Mouse (Mus musculus) CH12.LX (cell line): ENCODE data around the gene Tiam1. TPM values are rescaled to one million over a fixed set of nuclear protein-coding genes. Genes with fewer than 3 reads are reported as not detected.

ENCODE experiments used
- DNase-seq: peaks from one replicate; pipeline ENCODE4 v3.0.0-alpha.2; 2013; ENCODE audit errors: extremely low read depth
- H3K27ac ChIP-seq: 2 replicates; pipeline ENCODE4 v1.5.1; 2012; ENCODE audit warnings: low read depth, mild to moderate bottlenecking, control low read depth, moderate library complexity; ENCODE audit not compliant: insufficient read depth
- H3K27me3 ChIP-seq: replicated peaks from 2 replicates; pipeline ENCODE3; 2012; ENCODE audit warnings: inconsistent platforms
- H3K36me3 ChIP-seq, 2 experiments: replicated peaks in 1 of 2; 2 replicates each; pipeline versions ENCODE3 to v1.6.1; 2012; ENCODE audit warnings: inconsistent platforms in 1 of 2, low read length in 1 of 2, mild to moderate bottlenecking in 1 of 2, mixed read lengths in 1 of 2, moderate library complexity in 1 of 2; ENCODE audit not compliant: control insufficient read depth in 1 of 2, insufficient read depth in 1 of 2
- H3K4me1 ChIP-seq, 2 experiments: 2 replicates each; pipeline ENCODE4 v1.6.1; 2012; ENCODE audit warnings: inconsistent platforms in 1 of 2, moderate library complexity in 1 of 2; ENCODE audit not compliant: insufficient read depth in 2 of 2, control insufficient read depth in 1 of 2
- H3K4me2 ChIP-seq: 2 replicates; pipeline ENCODE4 v1.6.1; 2012; ENCODE audit warnings: low read depth, mild to moderate bottlenecking, control low read depth; ENCODE audit not compliant: poor library complexity, insufficient read depth, severe bottlenecking
- H3K4me3 ChIP-seq, 3 experiments: fragments of 150-350 bp in 1 of 3; sonication (generic) in 1 of 3; replicated peaks in 1 of 3; 2 replicates each; pipeline versions ENCODE3 to v1.5.1; 2011 to 2012; ENCODE audit warnings: low read depth in 2 of 3, low read length in 2 of 3, mild to moderate bottlenecking in 2 of 3, moderate library complexity in 2 of 3, control low read depth in 1 of 3, improper control_type of control experiment in 1 of 3, inconsistent platforms in 1 of 3, mixed read lengths in 1 of 3; ENCODE audit not compliant: poor library complexity in 1 of 3
- H3K79me2 ChIP-seq: replicated peaks from 2 replicates; pipeline ENCODE4 v1.6.1; 2012; ENCODE audit warnings: mild to moderate bottlenecking, moderate library complexity; ENCODE audit not compliant: control insufficient read depth, poor library complexity, insufficient read depth, severe bottlenecking; ENCODE audit errors: extremely low read depth
- H3K9ac ChIP-seq: 2 replicates; pipeline ENCODE4 v1.6.1; 2012; ENCODE audit warnings: low read depth, mild to moderate bottlenecking, control low read depth, moderate library complexity; ENCODE audit not compliant: insufficient read depth
- H3K9me3 ChIP-seq: replicated peaks from 2 replicates; pipeline ENCODE3; 2012; ENCODE audit warnings: low read length, inconsistent platforms, mixed read lengths
- CTCF ChIP-seq, 2 experiments: IDR thresholded peaks in 1 of 2; conservative IDR thresholded peaks in 1 of 2; 2 replicates each; pipeline ENCODE4 v1.5.1; 2011 to 2012; ENCODE audit warnings: low read depth in 2 of 2, low read length in 2 of 2, improper control_type of control experiment in 1 of 2, inconsistent platforms in 1 of 2, mild to moderate bottlenecking in 1 of 2, moderate library complexity in 1 of 2
- E2F4 ChIP-seq: IDR thresholded peaks from 2 replicates; pipeline ENCODE4 v1.6.1; 2011; ENCODE audit warnings: low read depth, low read length, improper control_type of control experiment; ENCODE audit not compliant: insufficient replicate concordance
- GABPA ChIP-seq: IDR thresholded peaks from 2 replicates; pipeline ENCODE4 v1.6.1; 2012; ENCODE audit warnings: low read depth, low read length, improper control_type of control experiment, inconsistent platforms; ENCODE audit not compliant: insufficient replicate concordance
- IRF4 ChIP-seq: IDR thresholded peaks from 2 replicates; pipeline ENCODE4 v1.6.1; 2014; ENCODE audit warnings: low read depth, mild to moderate bottlenecking, inconsistent platforms, low read length, improper control_type of control experiment
- MEF2A ChIP-seq: IDR thresholded peaks from 2 replicates; pipeline ENCODE4 v1.6.1; 2014; ENCODE audit warnings: low read depth, mild to moderate bottlenecking, inconsistent platforms, low read length, improper control_type of control experiment, borderline replicate concordance
- MYC ChIP-seq: IDR thresholded peaks from 2 replicates; pipeline ENCODE4 v1.6.1; 2011; ENCODE audit warnings: low read depth, mild to moderate bottlenecking, improper control_type of control experiment, low read length
- NRF1 ChIP-seq: IDR thresholded peaks from 2 replicates; pipeline ENCODE4 v1.6.1; 2014; ENCODE audit warnings: low read depth, mild to moderate bottlenecking, inconsistent platforms, low read length, improper control_type of control experiment, moderate library complexity
- PAX5 ChIP-seq: IDR thresholded peaks from 2 replicates; pipeline ENCODE4 v1.6.1; 2012; ENCODE audit warnings: low read length, inconsistent platforms, mixed read lengths
- POLR2A ChIP-seq: IDR thresholded peaks from 2 replicates; pipeline ENCODE4 v1.6.1; 2011; ENCODE audit warnings: low read depth, mild to moderate bottlenecking, improper control_type of control experiment, low read length
- POLR2AphosphoS2 ChIP-seq: IDR thresholded peaks from 2 replicates; pipeline ENCODE4 v1.6.1; 2011; ENCODE audit warnings: low read depth, low read length, improper control_type of control experiment
- SIN3A ChIP-seq: IDR thresholded peaks from 2 replicates; pipeline ENCODE4 v1.6.1; 2012; ENCODE audit warnings: low read length, improper control_type of control experiment, inconsistent platforms
- SMC3 ChIP-seq: IDR thresholded peaks from 2 replicates; pipeline ENCODE4 v1.6.1; 2011; ENCODE audit warnings: low read depth, low read length, improper control_type of control experiment
- TBP ChIP-seq: conservative IDR thresholded peaks from 2 replicates; pipeline ENCODE4 v1.6.1; 2011; ENCODE audit warnings: low read depth, low read length, improper control_type of control experiment
- TCF12 ChIP-seq: IDR thresholded peaks from 2 replicates; pipeline ENCODE4 v1.6.1; 2014; ENCODE audit warnings: low read depth, mild to moderate bottlenecking, inconsistent platforms, low read length, improper control_type of control experiment
- UBTF ChIP-seq: IDR thresholded peaks from 2 replicates; pipeline ENCODE4 v1.6.1; 2012; ENCODE audit warnings: low read depth, mild to moderate bottlenecking, inconsistent platforms, low read length, improper control_type of control experiment, moderate library complexity
- ZC3H11A ChIP-seq: IDR thresholded peaks from 2 replicates; pipeline ENCODE4 v1.6.1; 2012; ENCODE audit warnings: low read depth, mild to moderate bottlenecking, inconsistent platforms, low read length, improper control_type of control experiment
- ZKSCAN1 ChIP-seq: IDR thresholded peaks from 2 replicates; pipeline ENCODE4 v1.6.1; 2012; ENCODE audit warnings: low read depth, inconsistent platforms, low read length, improper control_type of control experiment, borderline replicate concordance
- ZMIZ1 ChIP-seq: IDR thresholded peaks from 2 replicates; pipeline ENCODE4 v1.6.1; 2012; ENCODE audit warnings: low read depth, mild to moderate bottlenecking, inconsistent platforms, low read length, improper control_type of control experiment
- ZNF384 ChIP-seq: IDR thresholded peaks from 2 replicates; pipeline ENCODE4 v1.6.1; 2012; ENCODE audit warnings: low read depth, low read length, improper control_type of control experiment, inconsistent platforms
- dilution Hi-C: fragments of 300-500 bp; cut with MboI; formaldehyde crosslinking; loops from 2 replicates; pipeline ENCODE4 v1.14.3; 2020; ENCODE audit warnings: low sequenced_read_pairs; ENCODE audit not compliant: extremely low pct_unique_long_range_greater_than_20kb, extremely low pct_ligation_motif_present
- in situ Hi-C: fragments of 300-500 bp; cut with MboI; formaldehyde crosslinking; loops from 3 replicates; pipeline ENCODE4 v1.14.3; 2019; ENCODE audit warnings: low sequenced_read_pairs, low pct_ligation_motif_present, low pct_unique_long_range_greater_than_20kb, mixed read lengths
- polyA plus RNA-seq: library from polyadenylated mRNA; unstranded; fragments of >175 nt; gene quantifications from 2 replicates; pipeline ENCODE4 v1.2.1, GENCODE M21; 2012; ENCODE audit warnings: low read depth; ENCODE audit not compliant: insufficient read length
- total RNA-seq, 2 experiments: library from RNA; depleted of rRNA; stranded (reverse); fragments of 300-350 nt in 1 of 2; fragments of >200 nt in 1 of 2; gene quantifications; 2 replicates each; pipeline ENCODE4 v1.2.3; 2012 to 2014

The Tiam1 gene
- total and polyA plus RNA-seq, 3 experiments = 0.03 to 0.40 (median 0.04) TPM

DNA sequence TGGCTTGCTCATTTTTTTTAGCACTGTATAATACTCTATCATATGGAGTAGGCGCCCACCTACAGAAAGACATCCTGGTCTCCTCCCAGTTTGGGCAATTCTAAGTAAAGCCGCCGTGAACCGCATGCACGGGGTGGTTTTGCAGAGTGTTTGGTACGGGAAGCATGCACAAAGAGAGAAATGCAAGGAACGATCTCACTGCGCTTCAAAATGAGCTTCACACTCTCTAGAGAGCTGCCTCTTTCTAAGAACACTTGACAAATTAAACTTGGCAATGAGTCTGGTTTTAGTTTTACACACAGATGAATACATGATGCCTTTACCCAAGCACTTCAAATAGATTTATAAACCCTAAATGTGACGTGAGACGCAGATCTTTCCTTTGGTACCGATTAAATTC lies 196.8 kb downstream of the Tiam1 start:
- Histone ChIP-seq H3K79me2 (no peaks in the 10 kb centered on the region), H3K9me3 (peaks cover 49% of the 10 kb centered on the region), H3K9ac (no peak overlapping the region), H3K4me2 (no peak overlapping the region), H3K4me1 (no peaks in the 10 kb centered on the region), H3K27ac (no peak overlapping the region), H3K27me3 (no peaks in the 10 kb centered on the region), H3K4me3 (no peak overlapping the region), H3K36me3 (no peaks in the 10 kb centered on the region)
- DNase-seq = no peak
- dilution Hi-C loops = no loop called here
- no peak for TF ChIP-seq SMC3
- TF ChIP-seq GABPA = no peak
- TF ChIP-seq NRF1 = no peak
- no peak for TF ChIP-seq CTCF (conservative IDR thresholded peaks at IDR 0.05 in 1 of 2, IDR thresholded peaks at IDR 0.05 in 1 of 2; ENCODE audit: low read depth in 2 of 2, low read length in 2 of 2)
- TF ChIP-seq IRF4 = no peak
- TF ChIP-seq ZMIZ1 = no peak
- no peak for TF ChIP-seq POLR2A
- no peak for TF ChIP-seq TBP
- TF ChIP-seq SIN3A = no peak
- TF ChIP-seq ZNF384 = no peak
- in situ Hi-C loops = no loop called here

DNA sequence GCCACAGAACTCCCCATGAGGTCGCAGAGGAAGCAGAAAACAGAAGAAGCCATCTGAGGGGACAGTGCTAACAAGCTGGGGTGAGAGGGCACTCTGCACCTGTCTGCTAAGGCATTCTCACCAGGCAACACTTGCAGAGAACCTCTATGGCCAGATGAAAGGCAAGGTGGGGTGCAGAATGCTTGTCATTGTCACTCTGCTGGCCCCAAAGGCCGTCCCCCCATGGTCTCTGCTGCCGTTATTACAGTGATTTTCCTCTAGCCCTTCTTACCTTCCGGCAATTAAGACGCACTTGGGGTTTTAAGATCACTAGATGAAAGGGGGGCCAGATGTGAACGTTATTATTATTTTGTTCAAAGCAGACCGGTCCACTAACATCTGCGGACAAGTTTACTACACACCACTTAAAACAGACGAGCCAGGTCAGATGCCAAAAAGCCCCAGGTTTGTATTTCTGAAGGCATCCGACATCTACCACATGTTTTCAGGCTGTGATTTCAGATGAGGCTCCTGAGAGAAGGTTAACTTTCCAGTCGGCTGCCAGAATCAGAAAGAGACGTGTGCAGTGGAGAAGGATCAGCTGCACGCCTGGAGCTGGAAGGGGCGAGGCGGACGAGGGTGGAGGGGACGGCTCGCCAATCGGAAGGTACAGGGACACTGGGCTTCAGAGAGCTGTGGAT lies 198.8 kb downstream of the Tiam1 start:
- dilution Hi-C loops = no loop called here
- no peaks in the 10 kb centered on the region for H3K36me3 ChIP-seq
- H3K9me3 ChIP-seq = peaks cover 53% of the 10 kb centered on the region
- H3K4me1 ChIP-seq = no peaks in the 10 kb centered on the region
- no peak overlapping the region for H3K4me3 ChIP-seq
- no peak overlapping the region for H3K27ac ChIP-seq
- H3K27me3 ChIP-seq = no peaks in the 10 kb centered on the region
- H3K79me2 ChIP-seq = no peaks in the 10 kb centered on the region
- TF ChIP-seq POLR2A = no peak
- no peak for TF ChIP-seq POLR2AphosphoS2
- no peak for DNase-seq
- in situ Hi-C loops = no loop called here
- no peak overlapping the region for H3K9ac ChIP-seq
- no peak overlapping the region for H3K4me2 ChIP-seq

DNA sequence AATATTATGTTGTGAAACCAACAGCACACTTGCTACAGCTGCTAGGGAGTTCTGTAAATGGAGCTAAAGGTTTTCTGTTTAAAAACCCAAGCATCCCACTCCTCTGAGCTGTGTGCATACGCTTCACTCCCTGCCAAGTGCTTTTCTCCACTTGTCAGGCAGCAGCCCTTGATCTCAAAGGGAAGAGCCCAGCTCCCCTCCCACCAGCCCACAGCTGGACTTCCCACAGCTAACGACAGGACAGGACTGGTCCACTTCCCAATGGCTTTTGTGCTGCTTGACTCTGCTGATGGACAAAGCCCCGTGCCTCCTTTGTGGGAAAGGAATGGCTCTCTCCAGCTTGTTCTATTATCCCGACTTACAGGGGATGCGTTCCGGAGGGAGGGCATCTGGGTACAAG lies 199.5 kb downstream of the Tiam1 start:
- in situ Hi-C loops (no loop called here), dilution Hi-C loops (no loop called here)
- H3K4me2 ChIP-seq = no peak overlapping the region
- H3K36me3 ChIP-seq = no peaks in the 10 kb centered on the region
- H3K4me3 ChIP-seq = no peak overlapping the region
- peaks cover 54% of the 10 kb centered on the region for H3K9me3 ChIP-seq
- no peaks in the 10 kb centered on the region for H3K4me1 ChIP-seq
- H3K27me3 ChIP-seq = no peaks in the 10 kb centered on the region
- no peaks in the 10 kb centered on the region for H3K79me2 ChIP-seq
- H3K9ac ChIP-seq = no peak overlapping the region
- TF ChIP-seq ZKSCAN1 (no peak), ZNF384 (no peak), TCF12 (no peak), POLR2A (no peak), IRF4 (no peak), UBTF (no peak), ZMIZ1 (no peak), MEF2A (no peak), ZC3H11A (no peak), E2F4 (no peak), POLR2AphosphoS2 (no peak), MYC (no peak), PAX5 (no peak)
- H3K27ac ChIP-seq = no peak overlapping the region
- DNase-seq = no peak
